Mouse (Mus musculus): ENCODE results near the gene Rbm33.

DNA sequence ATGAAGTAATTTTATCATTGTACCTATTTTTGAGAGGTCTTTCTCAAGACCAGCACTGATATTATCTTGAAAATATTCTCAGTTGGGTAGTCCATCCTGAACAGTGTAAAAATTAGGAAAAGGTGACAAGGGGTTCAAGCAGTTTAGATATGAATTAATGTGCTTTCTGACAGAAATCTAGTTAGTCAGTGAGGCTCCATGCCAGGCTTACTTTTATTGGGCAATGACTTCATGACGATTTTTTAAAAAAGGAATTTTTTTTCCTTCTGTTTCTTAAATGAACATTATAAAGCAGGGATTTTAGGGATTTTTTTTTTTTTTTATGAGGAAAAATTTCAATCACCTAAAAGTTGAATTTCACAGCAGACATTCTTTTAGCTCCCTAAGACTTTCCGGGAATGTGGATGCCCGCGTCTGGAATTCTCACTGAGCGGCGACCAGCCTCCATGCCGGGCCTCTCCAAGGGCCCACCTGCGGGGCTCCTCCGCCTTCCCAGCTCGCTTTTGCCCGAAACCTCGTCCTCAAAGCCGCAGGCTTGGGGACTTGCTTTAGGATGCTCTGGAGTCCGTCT, 685 bp upstream of the Rbm33 start:
- TF ChIP-seq CTCF (IDR thresholded peaks at IDR 0.05) (no peak), POLR2A (IDR thresholded peaks at IDR 0.05; ENCODE audit: insufficient read depth, low read depth, low read length) (no peak)
